Mouse (Mus musculus) lung, postnatal 0 days (tissue): ENCODE data around the gene Cysrt1. TPM values are rescaled to one million over a fixed set of nuclear protein-coding genes. Genes with fewer than 3 reads are reported as not detected.

ENCODE experiments used
- ATAC-seq: fragments of 200-750 bp; cut with Nextera tagmentation; 2 replicates; pipeline ENCODE4 v1.8.0; 2017; ENCODE audit warnings: moderate library complexity
- DNase-seq: peaks from one replicate; pipeline ENCODE4 v3.0.0-alpha.2; 2016; ENCODE audit warnings: low spot score
- H3K27ac ChIP-seq: fragments of 300-500 bp; sonication (generic); 2 replicates; pipeline ENCODE4 v1.5.1; 2014; ENCODE audit warnings: antibody characterized with exemption, mild to moderate bottlenecking, low read length, mixed read lengths
- H3K27me3 ChIP-seq: fragments of 300-500 bp; sonication (generic); replicated peaks from 2 replicates; pipeline ENCODE4 v1.6.1; 2014; ENCODE audit warnings: low read length, mixed read lengths; ENCODE audit not compliant: insufficient read depth
- H3K36me3 ChIP-seq: fragments of 300-500 bp; sonication (generic); 2 replicates; pipeline ENCODE4 v1.6.1; 2014; ENCODE audit warnings: low read length, mixed read lengths; ENCODE audit not compliant: insufficient read depth
- H3K4me1 ChIP-seq: fragments of 300-500 bp; sonication (generic); 2 replicates; pipeline ENCODE4 v1.6.1; 2014; ENCODE audit warnings: antibody characterized with exemption, low read depth, low read length, mixed read lengths; ENCODE audit not compliant: insufficient read depth
- H3K4me2 ChIP-seq: fragments of 300-500 bp; sonication (generic); replicated peaks from 2 replicates; pipeline ENCODE4 v1.6.1; 2014; ENCODE audit warnings: low read depth, mild to moderate bottlenecking, low read length, moderate library complexity, mixed read lengths
- H3K4me3 ChIP-seq: fragments of 300-500 bp; sonication (generic); 2 replicates; pipeline ENCODE4 v1.5.1; 2014; ENCODE audit warnings: low read depth, low read length
- H3K9ac ChIP-seq: fragments of 300-500 bp; sonication (generic); replicated peaks from 2 replicates; pipeline ENCODE4 v1.6.1; 2014; ENCODE audit warnings: low read depth, mild to moderate bottlenecking
- H3K9me3 ChIP-seq: fragments of 300-500 bp; sonication (generic); 2 replicates; pipeline ENCODE4 v1.6.1; 2016; ENCODE audit warnings: low read length, mixed read lengths
- CTCF ChIP-seq: IDR thresholded peaks from 2 replicates; pipeline ENCODE4 v1.5.1; 2016; ENCODE audit warnings: antibody characterized with exemption, mild to moderate bottlenecking
- EP300 ChIP-seq: IDR thresholded peaks from 2 replicates; pipeline ENCODE4 v1.6.1; 2016; ENCODE audit warnings: antibody characterized with exemption, mild to moderate bottlenecking, control low read depth
- WGBS: fragments of 180-500 bp; shearing (Covaris S2); extraction: QIAGEN DNeasy Blood & Tissue Kit; methylation state at CpG from one replicate; pipeline ENCODE4 v1.1.7; 2014; 5-methylcytosine and 5-hydroxymethylcytosine counted together
- polyA plus RNA-seq: library from polyadenylated mRNA; unstranded; fragments of >200 nt; fragmentation: Nextera tagmentation; extraction: Ambion mirVana; gene quantifications from 2 replicates; pipeline ENCODE4 v1.2.1, GENCODE M21; 2015

Gene Cysrt1
- polyA plus RNA-seq, 1 experiment from 2014 or later, result 0.85 TPM

DNA sequence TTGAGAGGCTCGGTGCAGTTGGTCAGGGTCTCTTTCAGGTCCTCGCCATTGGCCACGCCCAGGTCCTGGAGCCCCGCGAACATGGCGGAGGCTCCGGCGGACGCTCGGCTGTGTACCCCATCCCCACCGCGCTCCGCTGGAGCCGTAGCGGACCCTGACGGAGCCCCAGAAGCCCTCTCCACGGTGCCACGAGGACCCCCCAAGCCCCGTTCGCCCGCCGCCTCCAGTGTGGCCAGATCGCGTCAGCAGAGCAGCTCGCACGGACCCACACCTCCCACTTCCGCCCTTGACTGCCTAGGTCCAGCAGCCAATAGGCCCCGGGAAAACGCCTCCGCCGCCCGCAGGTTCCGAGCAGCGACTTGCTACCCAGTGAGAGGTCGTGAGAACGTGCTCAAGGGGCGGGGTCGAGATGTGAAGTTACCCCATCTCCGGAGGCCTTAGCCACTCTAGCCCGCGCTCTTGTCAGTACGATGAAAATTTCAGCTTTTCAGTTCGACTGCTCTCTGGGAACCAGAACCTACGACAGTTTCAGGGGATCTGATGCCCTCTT is 31.1 kb downstream of the Cysrt1 start, which contains the start of gene Nelfb:
Gene Nelfb, minus strand, starts transcription at position 369 of the 550 bp plus-strand sequence.
- Histone ChIP-seq H3K36me3 (no peaks in the 10 kb centered on the region), H3K9me3 (no peaks in the 10 kb centered on the region), H3K27ac (peak within 1 kb of the TSS; percentile 88), H3K4me2 (peak within 1 kb of the TSS; percentile 86), H3K4me1 (peaks cover 6% of the 10 kb centered on the region; the same call in 1 of the 2 replicates), H3K4me3 (peak within 1 kb of the TSS; percentile 92), H3K27me3 (no peaks in the 10 kb centered on the region), H3K9ac (peak within 1 kb of the TSS; percentile 89)
- ATAC-seq (peak; percentile 97), DNase-seq (peak; percentile 96)
- no peak for TF ChIP-seq EP300
- no peak; the same call in 1 of the 2 replicates for TF ChIP-seq CTCF
- WGBS, result under 1% methylated on average over 43 of the region's 44 CpGs

- Histone ChIP-seq H3K4me1 (peaks cover 6% of the 10 kb centered on the region; the same call in 1 of the 2 replicates), H3K27me3 (no peaks in the 10 kb centered on the region), H3K27ac (peak overlapping the region; percentile 88), H3K4me2 (peak overlapping the region; percentile 86), H3K36me3 (no peaks in the 10 kb centered on the region; the same call in none of the 2 replicates), H3K4me3 (peak overlapping the region; percentile 92), H3K9me3 (no peaks in the 10 kb centered on the region), H3K9ac (peak overlapping the region; percentile 89)
- ATAC-seq (peak; percentile 6), DNase-seq (no peak)
- TF ChIP-seq CTCF, result no peak
- no peak for TF ChIP-seq EP300
- WGBS, result under 1% methylated on average over 23 of the region's 24 CpGs
These were observed 31.6 kb downstream of the Cysrt1 start for GRCm38 (mm10) chr2:25210686-25211085.

DNA sequence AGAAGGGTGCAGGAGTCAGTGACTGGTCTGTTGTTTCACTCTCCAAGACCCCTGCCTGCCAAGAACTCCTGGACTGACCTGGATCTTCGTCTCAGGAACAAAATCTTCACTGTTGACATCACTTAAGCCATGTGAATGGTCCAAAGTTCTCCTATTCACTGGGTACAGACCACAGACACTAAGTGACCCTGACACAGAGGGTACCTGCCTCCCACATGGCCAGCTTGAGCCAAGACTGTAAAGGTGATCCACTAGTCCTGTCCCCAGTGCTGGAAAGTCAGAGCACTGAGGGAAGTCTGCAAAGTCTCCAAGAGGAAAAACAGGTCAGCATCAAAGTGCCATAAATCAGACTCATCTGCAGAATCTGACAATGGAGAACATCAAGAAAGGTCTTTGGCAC is 34.7 kb downstream of the Cysrt1 start:
- no peak for ATAC-seq
- H3K9me3 ChIP-seq, result no peaks in the 10 kb centered on the region
- no peak for DNase-seq
- peaks cover 13% of the 10 kb centered on the region for H3K36me3 ChIP-seq
- no peak overlapping the region for H3K4me2 ChIP-seq
- WGBS, result 85% methylated on average over 1 of the region's 1 CpGs
- no peak overlapping the region for H3K4me3 ChIP-seq
- no peak overlapping the region for H3K9ac ChIP-seq
- no peak for TF ChIP-seq EP300
- TF ChIP-seq CTCF, result no peak
- peaks cover 6% of the 10 kb centered on the region; the same call in 1 of the 2 replicates for H3K4me1 ChIP-seq
- no peak overlapping the region for H3K27ac ChIP-seq
- H3K27me3 ChIP-seq, result no peaks in the 10 kb centered on the region

- Histone ChIP-seq H3K27ac (no peak overlapping the region), H3K36me3 (peaks cover 42% of the 10 kb centered on the region), H3K4me2 (no peak overlapping the region), H3K9me3 (no peaks in the 10 kb centered on the region), H3K27me3 (no peaks in the 10 kb centered on the region), H3K4me1 (no peaks in the 10 kb centered on the region), H3K9ac (no peak overlapping the region), H3K4me3 (no peak overlapping the region)
- 54% methylated on average over 4 of the region's 4 CpGs for WGBS
- peak; percentile 52 for TF ChIP-seq CTCF
- TF ChIP-seq EP300, result no peak
- DNase-seq, result no peak
- ATAC-seq, result no peak
These were observed 38.5 kb downstream of the Cysrt1 start for GRCm38 (mm10) chr2:25203631-25204214.

DNA sequence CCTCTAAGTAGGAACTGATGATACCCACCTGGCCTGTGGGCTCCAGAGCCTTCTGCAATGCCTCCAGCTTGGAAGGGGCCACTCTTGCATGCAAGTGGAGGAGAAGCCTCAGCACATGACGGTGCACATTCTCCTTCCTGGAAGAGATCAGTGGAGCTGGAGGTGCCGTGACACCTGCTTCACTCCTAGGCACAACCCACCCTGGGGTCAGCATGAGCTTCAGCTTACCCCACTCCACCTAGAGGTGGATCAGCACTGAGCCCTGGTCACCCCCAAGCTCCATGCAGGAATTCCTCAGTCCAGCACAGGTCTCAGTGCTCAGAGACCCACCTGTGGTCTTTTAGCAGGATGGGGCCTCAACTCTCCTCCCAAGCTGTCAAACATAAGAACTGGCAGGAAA is 41.6 kb downstream of the Cysrt1 start:
- Histone ChIP-seq H3K27ac (no peak overlapping the region), H3K4me3 (no peak overlapping the region), H3K4me1 (peaks cover 10% of the 10 kb centered on the region; the same call in 1 of the 2 replicates), H3K4me2 (no peak overlapping the region), H3K9ac (no peak overlapping the region), H3K9me3 (no peaks in the 10 kb centered on the region), H3K36me3 (peaks cover 43% of the 10 kb centered on the region), H3K27me3 (no peaks in the 10 kb centered on the region)
- no peak for ATAC-seq
- 95% methylated on average over 2 of the region's 2 CpGs for WGBS
- TF ChIP-seq EP300 (no peak), CTCF (no peak)
- no peak for DNase-seq

- ATAC-seq, result no peak
- no peak for DNase-seq
- Histone ChIP-seq H3K4me3 (no peak overlapping the region), H3K27me3 (no peaks in the 10 kb centered on the region), H3K9ac (no peak overlapping the region), H3K36me3 (peaks cover 34% of the 10 kb centered on the region), H3K4me1 (peaks cover 18% of the 10 kb centered on the region), H3K27ac (peak overlapping the region; percentile 91; the same call in 1 of the 2 replicates), H3K9me3 (no peaks in the 10 kb centered on the region), H3K4me2 (no peak overlapping the region)
- TF ChIP-seq CTCF, result no peak
- TF ChIP-seq EP300, result no peak
These were observed 44.3 kb downstream of the Cysrt1 start for GRCm38 (mm10) chr2:25197946-25198345.
